Mouse (Mus musculus) regulatory T cell (primary cell): ENCODE measurements around the gene Disp1.

Experiments used
- in situ Hi-C: fragments of 300-600 bp; cut with MboI, MseI; formaldehyde crosslinking; loops from one replicate; pipeline ENCODE4 v1.15.1; 2025; ENCODE audit warnings: high pct_unique_total_duplicates

Gene Disp1

GRCm38 (mm10) chr1:183163512-183164189 lies 57.7 kb downstream of the Disp1 start:
- in situ Hi-C loops: no loop called here

- in situ Hi-C loops: no loop called here
Measured at GRCm38 (mm10) chr1:183161057-183161456, 60.3 kb downstream of the Disp1 start.

GRCm38 (mm10) chr1:183160188-183160587 lies 61.1 kb downstream of the Disp1 start:
- in situ Hi-C loops: no loop called here

GRCm38 (mm10) chr1:183159183-183159582 lies 62.1 kb downstream of the Disp1 start:
- in situ Hi-C loops: no loop called here

GRCm38 (mm10) chr1:183155600-183155999 lies 65.7 kb downstream of the Disp1 start:
- in situ Hi-C loops: no loop called here

GRCm38 (mm10) chr1:183154296-183155204 lies 66.8 kb downstream of the Disp1 start:
- in situ Hi-C loops: no loop called here

- in situ Hi-C loops: no loop called here
Measured at GRCm38 (mm10) chr1:183153354-183153753, 68.0 kb downstream of the Disp1 start.

GRCm38 (mm10) chr1:183151510-183152319 lies 69.6 kb downstream of the Disp1 start:
- in situ Hi-C loops: no loop called here

- in situ Hi-C loops: no loop called here
Measured at GRCm38 (mm10) chr1:183150379-183150840, 70.9 kb downstream of the Disp1 start.

GRCm38 (mm10) chr1:183149571-183150105 lies 71.7 kb downstream of the Disp1 start:
- in situ Hi-C loops: no loop called here

GRCm38 (mm10) chr1:183147438-183147841 lies 73.9 kb downstream of the Disp1 start:
- in situ Hi-C loops: no loop called here

- in situ Hi-C loops: no loop called here
Measured at GRCm38 (mm10) chr1:183146795-183147194, 74.5 kb downstream of the Disp1 start.

GRCm38 (mm10) chr1:183146102-183146735 lies 75.1 kb downstream of the Disp1 start:
- in situ Hi-C loops: no loop called here

- in situ Hi-C loops: no loop called here
Measured at GRCm38 (mm10) chr1:183144602-183145205, 76.6 kb downstream of the Disp1 start.

- in situ Hi-C loops: no loop called here
Measured at GRCm38 (mm10) chr1:183143246-183143645, 78.1 kb downstream of the Disp1 start.

GRCm38 (mm10) chr1:183142566-183142965 lies 78.8 kb downstream of the Disp1 start:
- in situ Hi-C loops: no loop called here

GRCm38 (mm10) chr1:183141329-183141728 lies 80.0 kb downstream of the Disp1 start:
- in situ Hi-C loops: no loop called here

- in situ Hi-C loops: no loop called here
Measured at GRCm38 (mm10) chr1:183140511-183141268, 80.6 kb downstream of the Disp1 start.

GRCm38 (mm10) chr1:183138088-183138487 lies 83.2 kb downstream of the Disp1 start:
- in situ Hi-C loops: no loop called here

- in situ Hi-C loops: no loop called here
Measured at GRCm38 (mm10) chr1:183134427-183134826, 86.9 kb downstream of the Disp1 start.
